Mouse (Mus musculus): Measurements from ENCODE around the gene Fbl.

DNA sequence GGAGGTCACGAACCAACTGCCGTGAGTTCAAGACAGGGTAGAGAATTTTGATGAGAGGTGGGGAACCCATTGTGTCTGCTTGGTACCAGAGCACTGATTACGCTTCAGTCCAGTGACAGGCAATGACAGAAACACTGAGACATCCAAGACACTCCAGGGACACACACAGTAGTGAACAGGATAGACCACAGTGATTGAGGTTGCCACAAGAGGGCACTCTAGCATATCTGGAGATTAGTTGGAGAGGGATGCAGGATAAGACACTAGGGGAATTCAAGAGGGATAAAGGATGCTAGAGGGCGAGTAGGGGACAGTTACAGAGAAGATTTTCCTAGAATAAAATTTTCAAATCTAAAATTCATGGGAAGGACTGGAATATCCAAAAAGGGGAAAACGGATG is 31.9 kb upstream of the Fbl start:
- peak; percentile 53 for TF ChIP-seq CTCF (IDR thresholded peaks at IDR 0.05; ENCODE audit: low read depth)
- no peak for TF ChIP-seq EP300 (IDR thresholded peaks at IDR 0.05; ENCODE audit: low read depth)

Measured in liver, embryonic 14.5 days (tissue).